Mouse (Mus musculus) lung, postnatal 10 days (tissue): Measurements from ENCODE around the gene Hist1h2bl.

Experiments
- DNase-seq: peaks from one replicate; pipeline ENCODE4 v3.0.0; 2021

Gene Hist1h2bl

GRCm38 (mm10) chr13:21715864-21716539 is at the start of gene Hist1h2bl, which contains the start of gene Hist1h2ai:
Gene Hist1h2bl, minus strand, starts transcription at chr13:21716143.
Gene Hist1h2ai, plus strand, starts transcription at chr13:21716422.
- DNase-seq, result peak; percentile 88

GRCm38 (mm10) chr13:21755707-21756106 is 39.8 kb upstream of the Hist1h2bl start:
- DNase-seq, result no peak

DNA sequence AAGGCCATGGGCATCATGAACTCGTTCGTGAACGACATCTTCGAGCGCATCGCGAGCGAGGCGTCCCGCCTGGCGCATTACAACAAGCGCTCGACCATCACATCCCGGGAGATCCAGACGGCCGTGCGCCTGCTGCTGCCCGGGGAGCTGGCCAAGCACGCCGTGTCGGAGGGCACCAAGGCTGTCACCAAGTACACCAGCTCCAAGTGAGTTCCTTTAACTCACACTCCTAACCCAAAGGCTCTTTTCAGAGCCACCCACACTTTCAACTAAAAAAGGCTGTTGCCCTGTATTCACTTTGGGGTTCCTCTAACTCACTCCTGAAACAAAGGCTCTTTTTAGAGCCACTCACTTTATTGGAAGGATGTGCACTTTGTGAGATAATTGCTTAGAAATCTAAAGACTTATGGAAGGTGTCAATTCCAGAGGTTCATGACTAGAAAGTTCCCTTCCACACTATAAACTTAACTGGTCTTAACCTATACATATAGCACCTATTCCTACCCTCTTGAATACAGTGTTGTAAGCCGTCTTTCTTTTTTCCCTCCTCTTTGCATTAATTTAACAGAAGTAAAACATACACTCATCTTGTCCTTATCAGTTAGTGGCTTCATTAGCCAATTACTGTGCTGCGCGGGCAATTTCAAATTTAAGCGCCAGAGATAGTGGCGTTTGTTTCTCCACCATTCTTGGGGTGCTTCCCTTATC is 38.5 kb upstream of the Hist1h2bl start:
- DNase-seq, result peak; percentile 38

DNA sequence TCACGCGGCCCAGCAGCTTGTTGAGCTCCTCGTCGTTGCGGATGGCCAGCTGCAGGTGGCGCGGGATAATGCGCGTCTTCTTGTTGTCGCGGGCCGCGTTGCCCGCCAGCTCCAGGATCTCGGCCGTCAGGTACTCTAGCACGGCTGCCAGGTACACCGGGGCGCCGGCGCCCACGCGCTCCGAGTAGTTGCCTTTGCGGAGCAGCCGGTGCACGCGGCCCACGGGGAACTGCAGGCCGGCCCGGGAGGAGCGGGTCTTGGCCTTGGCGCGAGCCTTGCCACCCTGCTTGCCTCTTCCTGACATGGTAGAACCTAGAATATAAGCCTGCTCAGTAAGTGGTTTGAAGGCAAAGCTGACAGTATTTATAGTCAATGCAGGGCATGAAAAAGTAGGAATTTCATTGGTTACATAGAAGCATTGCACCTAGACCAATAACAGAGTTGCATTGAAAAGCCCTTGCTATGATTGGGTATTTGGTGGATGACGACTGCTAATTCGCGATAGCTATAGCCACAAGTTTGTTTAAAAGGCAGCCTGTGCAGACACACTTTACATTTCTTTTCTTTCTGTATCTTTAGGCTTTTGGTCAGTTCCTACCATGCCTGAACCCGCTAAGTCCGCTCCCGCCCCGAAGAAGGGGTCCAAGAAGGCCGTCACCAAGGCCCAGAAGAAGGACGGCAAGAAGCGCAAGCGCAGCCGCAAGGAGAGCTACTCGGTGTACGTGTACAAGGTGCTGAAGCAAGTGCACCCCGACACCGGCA is 37.8 kb upstream of the Hist1h2bl start, which contains the start of the genes Hist1h2ak and Hist1h2bn:
Gene Hist1h2ak, minus strand, starts transcription at position 304 of the 762 bp plus-strand sequence.
Gene Hist1h2bn, plus strand, starts transcription at position 600 of the 762 bp plus-strand sequence.
- DNase-seq, result peak; percentile 75

GRCm38 (mm10) chr13:21753051-21753523 is 37.1 kb upstream of the Hist1h2bl start:
- no peak for DNase-seq

GRCm38 (mm10) chr13:21752356-21752755 is 36.4 kb upstream of the Hist1h2bl start:
- DNase-seq, result no peak

DNA sequence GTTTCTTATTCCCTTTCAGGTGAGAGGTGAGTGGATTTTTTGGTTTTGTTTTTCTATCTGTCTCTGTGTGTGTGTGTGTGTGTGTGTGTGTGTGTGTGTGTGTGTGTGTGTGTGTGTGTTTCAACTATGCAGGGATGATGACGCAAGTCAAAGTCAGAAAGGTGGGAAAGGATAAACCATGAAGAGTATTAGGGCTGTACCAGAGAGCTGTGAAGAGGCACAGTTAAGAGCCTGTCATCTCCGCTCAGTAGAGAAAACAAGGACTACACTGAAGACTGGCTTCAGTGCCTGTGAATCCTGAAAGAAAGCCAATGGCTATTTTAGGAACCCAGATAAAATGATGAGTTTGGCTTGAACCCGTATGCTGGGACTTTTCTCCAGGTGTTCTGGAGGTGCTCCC is 35.9 kb upstream of the Hist1h2bl start:
- no peak for DNase-seq

DNA sequence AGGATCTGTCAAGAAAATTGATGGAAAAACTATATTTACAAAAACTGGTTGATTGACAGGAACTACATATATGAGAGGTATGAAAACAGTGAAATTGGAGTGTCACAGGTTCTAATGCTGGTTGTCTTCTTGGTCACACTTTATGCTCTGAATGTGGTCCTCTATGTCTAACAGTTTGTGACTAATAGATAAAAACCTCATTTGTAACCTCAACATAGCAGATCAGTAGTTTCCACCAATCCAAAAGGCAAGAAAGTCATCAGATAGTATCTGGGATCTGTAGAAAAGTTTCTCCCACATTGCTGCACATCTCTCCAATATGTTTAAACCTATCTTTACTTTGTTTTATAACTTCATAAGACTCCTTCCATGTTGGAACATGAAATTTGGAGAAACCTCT is 35.5 kb upstream of the Hist1h2bl start:
- DNase-seq, result no peak

DNA sequence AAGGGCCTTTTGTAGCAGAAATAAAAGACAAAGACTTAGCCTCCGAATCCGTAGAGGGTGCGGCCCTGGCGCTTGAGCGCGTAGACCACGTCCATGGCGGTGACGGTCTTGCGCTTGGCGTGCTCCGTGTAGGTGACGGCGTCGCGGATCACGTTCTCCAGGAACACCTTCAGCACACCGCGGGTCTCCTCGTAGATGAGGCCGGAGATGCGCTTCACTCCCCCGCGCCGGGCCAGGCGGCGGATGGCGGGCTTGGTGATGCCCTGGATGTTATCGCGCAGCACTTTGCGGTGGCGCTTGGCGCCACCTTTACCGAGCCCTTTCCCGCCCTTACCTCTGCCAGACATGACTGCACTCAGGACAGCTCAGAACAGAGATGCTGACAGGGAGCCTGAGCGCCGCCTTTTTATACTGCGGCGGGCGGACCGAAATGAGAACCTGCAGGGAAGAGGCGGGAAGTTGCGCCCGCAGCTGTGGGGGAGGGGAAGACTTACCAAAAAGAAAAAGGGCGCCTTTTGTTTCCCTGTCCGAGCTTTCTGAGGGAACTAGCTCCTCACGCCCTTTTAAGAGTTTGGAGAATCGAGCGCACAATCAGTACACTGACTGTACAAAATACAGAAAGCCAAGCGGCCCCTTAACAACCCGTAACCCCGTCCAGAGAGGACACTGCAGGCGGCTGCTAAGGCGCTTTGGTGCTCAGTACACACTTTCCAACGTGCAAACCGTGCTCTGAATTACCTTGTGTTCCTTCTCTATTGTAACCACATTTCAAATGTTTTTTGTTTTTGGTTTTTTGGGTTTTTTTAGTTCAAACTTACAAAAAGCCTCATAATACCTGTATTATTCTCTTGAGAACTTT is 34.4 kb upstream of the Hist1h2bl start, which contains the start of gene Hist1h4k:
Gene Hist1h4k, minus strand, starts transcription at position 347 of the 859 bp plus-strand sequence.
- DNase-seq, result peak; percentile 91

GRCm38 (mm10) chr13:21749387-21750158 is 33.6 kb upstream of the Hist1h2bl start:
- DNase-seq, result no peak

DNA sequence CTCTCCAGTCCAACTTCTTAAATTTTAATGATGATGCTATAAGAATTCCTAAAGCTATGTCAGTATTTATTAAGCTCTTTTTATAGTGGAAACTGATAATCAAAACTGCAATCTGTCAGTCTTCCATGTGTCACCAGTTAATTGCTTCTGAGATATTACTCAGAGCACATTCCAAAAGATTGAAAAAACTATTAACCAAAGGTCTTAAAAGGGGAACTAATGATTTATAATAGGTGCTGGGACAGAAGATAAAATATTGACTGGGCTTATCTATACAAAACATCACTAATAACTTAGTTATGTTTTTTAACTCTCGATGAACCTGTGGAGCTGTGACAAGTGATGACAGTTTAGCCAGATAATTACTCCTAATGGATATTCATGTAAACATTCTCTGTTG is 29.1 kb upstream of the Hist1h2bl start:
- DNase-seq, result no peak

DNA sequence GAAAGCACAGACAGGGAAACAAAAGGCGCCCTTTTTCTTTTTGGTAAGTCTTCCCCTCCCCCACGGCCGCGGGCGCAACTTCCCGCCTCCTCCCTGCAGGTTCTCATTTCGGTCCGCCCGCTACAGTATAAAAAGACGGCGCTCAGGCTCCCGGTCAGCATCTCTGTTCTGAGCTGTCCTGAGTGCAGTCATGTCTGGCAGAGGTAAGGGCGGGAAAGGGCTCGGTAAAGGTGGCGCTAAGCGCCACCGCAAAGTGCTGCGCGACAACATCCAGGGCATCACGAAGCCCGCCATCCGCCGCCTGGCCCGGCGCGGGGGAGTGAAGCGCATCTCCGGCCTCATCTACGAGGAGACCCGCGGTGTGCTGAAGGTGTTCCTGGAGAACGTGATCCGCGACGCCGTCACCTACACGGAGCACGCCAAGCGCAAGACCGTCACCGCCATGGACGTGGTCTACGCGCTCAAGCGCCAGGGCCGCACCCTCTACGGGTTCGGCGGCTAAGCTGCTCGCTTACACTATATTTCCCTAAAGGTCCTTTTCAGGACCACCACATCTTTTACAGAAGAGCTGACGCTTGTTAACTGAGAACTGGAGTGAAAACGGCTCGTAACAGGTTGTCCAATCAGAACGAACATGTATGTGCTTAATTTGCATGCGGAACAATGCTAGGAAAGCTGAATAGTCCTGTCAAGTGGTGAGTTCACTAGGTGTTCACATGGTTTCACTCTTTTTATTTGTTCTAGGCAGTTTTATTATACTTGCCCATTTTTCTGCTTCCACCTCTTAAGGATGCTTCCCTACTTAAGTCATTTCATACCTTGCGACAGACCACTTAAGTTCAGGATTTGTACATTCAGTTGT is 19.2 kb upstream of the Hist1h2bl start, which contains the start of gene Hist1h4j:
Gene Hist1h4j, plus strand, starts transcription at position 159 of the 862 bp plus-strand sequence.
- DNase-seq, result peak; percentile 79

DNA sequence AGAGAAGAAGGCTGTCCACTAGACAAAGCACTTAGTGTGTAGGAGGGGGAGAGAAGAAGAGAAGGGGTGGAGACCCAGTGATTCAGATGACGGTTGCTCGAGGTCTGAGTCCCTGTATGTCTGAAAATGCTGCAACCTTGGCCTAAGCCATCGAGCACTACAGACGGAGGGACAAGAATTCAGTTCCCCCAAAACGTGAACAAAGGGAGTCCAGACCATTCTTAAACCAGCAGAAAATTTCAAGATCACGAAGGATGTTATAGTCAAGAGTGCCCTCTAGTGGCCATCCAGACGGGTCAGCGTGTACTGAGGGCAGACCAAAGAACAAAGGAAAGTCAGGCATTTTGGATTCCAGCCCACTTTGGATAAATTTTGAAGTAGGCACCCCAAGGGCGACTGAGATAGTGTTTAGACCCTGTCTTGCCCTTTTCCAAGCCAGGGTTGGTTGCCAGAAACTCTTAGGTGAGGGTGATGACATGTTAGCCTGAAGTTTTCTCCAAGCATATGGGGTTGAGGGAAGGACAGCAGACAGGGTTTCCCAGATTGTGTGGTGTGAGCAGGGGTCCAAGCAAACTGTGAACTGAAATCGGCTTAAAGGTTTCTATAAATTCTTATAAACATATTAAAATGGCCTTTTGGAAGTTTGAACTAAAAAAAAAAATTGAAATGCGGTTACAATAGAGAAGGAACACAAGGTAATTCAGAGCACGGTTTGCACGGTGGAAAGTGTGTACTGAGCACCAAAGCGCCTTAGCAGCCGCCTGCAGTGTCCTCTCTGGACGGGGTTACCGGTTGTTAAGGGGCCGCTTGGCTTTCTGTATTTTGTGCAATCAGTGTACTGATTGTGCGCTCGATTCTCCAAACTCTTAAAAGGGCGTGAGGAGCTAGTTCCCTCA is 18.3 kb upstream of the Hist1h2bl start:
- peak; percentile 93 for DNase-seq

- no peak for DNase-seq
Observed at GRCm38 (mm10) chr13:21733466-21733865, 17.5 kb upstream of the Hist1h2bl start.

DNA sequence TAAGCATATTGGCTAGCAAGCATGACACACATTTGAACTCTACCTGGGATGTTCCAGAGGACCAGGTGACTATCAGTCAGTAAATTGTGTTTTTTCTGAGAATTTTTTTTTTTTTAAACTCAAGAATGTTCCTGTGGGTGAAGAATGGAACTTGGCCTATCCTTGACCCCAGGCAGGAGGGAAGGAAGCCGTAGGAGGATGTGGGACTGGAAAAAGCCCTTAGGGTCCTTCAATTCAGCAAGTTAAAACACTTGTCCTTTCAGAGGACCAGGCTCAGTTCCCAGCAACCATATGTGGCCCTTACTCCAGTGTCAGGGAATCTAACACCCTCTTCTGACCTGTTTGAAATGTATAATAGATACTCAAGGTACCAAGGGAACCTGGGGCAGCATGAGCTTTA is 13.6 kb upstream of the Hist1h2bl start:
- DNase-seq, result no peak

DNA sequence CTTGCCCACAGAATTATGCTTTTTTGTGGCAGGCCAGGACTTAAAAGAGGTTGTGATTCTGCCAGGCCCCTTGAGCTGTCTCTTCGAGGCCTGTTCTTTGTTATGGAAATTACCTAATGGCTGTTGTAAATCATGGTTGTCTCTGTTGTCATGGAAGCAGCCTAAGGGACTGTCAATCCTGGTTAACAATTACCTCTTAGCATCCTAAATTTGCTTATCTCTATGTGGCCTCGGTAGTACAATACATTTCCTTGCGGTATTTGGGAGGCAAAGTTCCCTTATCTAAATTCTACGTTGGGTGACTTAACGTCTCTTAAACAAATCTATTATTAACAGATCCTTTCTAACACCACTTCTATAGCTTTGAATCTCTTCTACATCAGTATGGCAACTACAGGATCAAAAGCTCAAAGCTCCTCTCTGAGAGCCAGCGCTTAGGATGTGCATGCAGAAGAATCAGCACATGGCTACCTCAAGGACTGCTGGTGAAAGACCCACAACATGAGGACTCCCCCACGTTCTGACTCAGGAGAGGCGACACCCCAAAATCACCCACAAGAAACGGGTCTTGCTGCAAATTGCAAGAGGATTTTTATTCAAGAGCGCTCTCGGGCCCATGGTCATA is 12.1 kb upstream of the Hist1h2bl start:
- no peak for DNase-seq

GRCm38 (mm10) chr13:21722993-21723836 is 7.3 kb upstream of the Hist1h2bl start:
- DNase-seq, result no peak
